Mouse (Mus musculus) embryonic facial prominence, embryonic 10.5 days (tissue): ENCODE measurements around the gene Clcnka. TPM values are rescaled to one million over a fixed set of nuclear protein-coding genes. Genes with fewer than 3 reads are reported as not detected.

Experiments
- DNase-seq: peaks from one replicate; pipeline ENCODE4 v3.0.0-alpha.2; 2017; ENCODE audit warnings: low spot score
- H3K27ac ChIP-seq: fragments of 300-500 bp; sonication (generic); replicated peaks from 2 replicates; pipeline ENCODE4 v1.5.1; 2016; ENCODE audit warnings: mild to moderate bottlenecking
- H3K27me3 ChIP-seq: fragments of 300-500 bp; sonication (generic); replicated peaks from 2 replicates; pipeline ENCODE4 v1.6.1; 2016; ENCODE audit warnings: low read depth, mild to moderate bottlenecking; ENCODE audit not compliant: poor library complexity, severe bottlenecking
- H3K36me3 ChIP-seq: fragments of 300-500 bp; sonication (generic); replicated peaks from 2 replicates; pipeline ENCODE4 v1.6.1; 2016; ENCODE audit warnings: mild to moderate bottlenecking, moderate library complexity
- H3K4me1 ChIP-seq: fragments of 300-500 bp; sonication (generic); 2 replicates; pipeline ENCODE4 v1.6.1; 2016
- H3K4me3 ChIP-seq: fragments of 300-500 bp; sonication (generic); 2 replicates; pipeline ENCODE4 v1.5.1; 2016; ENCODE audit warnings: mild to moderate bottlenecking, moderate library complexity
- H3K9me3 ChIP-seq: fragments of 300-500 bp; sonication (generic); 2 replicates; pipeline ENCODE4 v1.6.1; 2016; ENCODE audit warnings: mild to moderate bottlenecking
- WGBS: fragments of 180-500 bp; shearing (Covaris S2); methylation state at CpG from one replicate; pipeline ENCODE4 v1.1.7; 2016; 5-methylcytosine and 5-hydroxymethylcytosine counted together
- polyA plus RNA-seq: library from polyadenylated mRNA; unstranded; fragments of >200 nt; fragmentation: Nextera tagmentation; extraction: Ambion mirVana; gene quantifications from 2 replicates; pipeline ENCODE4 v1.2.1, GENCODE M21; 2016

The Clcnka gene
- polyA plus RNA-seq, result 0.21 and 0.37 TPM in 2 replicates

DNA sequence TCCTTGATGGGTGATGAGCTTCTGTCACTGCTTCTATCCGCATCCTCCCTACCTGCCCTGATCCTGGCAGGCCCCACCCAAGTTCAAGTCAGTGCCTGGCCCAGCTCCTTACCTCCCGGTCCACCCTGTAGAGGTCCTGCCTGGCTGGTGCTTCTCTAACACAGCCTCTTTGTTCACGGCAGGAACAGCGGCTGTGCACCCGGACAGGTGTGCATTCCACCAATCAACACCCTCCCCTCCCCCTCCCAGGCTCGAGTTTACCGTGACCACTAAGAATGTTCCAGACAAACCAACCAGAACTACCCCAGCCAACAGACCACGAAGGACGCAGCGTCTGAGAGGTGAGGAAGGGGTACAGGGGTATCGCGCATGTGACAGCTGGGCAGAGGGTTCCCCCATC lies at the start of gene Clcnka:
Clcnka (minus strand) TSS at position 180 of the 400 bp plus-strand sequence.
- no peak within 1 kb of the TSS for H3K27ac ChIP-seq
- DNase-seq, result no peak
- no peaks in the 10 kb centered on the region for H3K36me3 ChIP-seq
- peaks cover 53% of the 10 kb centered on the region for H3K27me3 ChIP-seq
- no peaks in the 10 kb centered on the region for H3K9me3 ChIP-seq
- peaks cover 15% of the 10 kb centered on the region for H3K4me1 ChIP-seq
- H3K4me3 ChIP-seq, result no peak within 1 kb of the TSS
- WGBS, result 60% methylated on average over 12 of the region's 12 CpGs

DNA sequence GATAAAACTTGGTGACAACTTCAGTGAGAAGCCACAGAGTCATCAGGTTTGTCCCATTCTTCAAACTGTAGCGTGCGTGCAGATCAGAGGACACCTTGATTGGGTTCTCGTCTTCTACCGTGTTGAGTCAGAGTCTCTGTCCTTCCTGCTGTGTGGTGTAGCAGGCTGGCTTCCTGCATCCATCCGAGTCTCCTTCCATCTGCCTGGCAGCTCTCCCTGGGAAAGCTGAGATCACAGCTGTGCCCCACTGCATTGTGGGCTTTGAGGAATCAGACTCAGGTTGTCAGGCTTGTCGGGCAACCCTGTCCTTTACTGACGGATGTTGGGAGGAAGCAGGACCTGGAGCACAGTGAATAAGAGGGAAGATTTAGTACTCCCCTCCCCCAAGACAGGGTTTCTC lies 47.7 kb upstream of the Clcnka start:
- peaks cover 51% of the 10 kb centered on the region for H3K36me3 ChIP-seq

DNA sequence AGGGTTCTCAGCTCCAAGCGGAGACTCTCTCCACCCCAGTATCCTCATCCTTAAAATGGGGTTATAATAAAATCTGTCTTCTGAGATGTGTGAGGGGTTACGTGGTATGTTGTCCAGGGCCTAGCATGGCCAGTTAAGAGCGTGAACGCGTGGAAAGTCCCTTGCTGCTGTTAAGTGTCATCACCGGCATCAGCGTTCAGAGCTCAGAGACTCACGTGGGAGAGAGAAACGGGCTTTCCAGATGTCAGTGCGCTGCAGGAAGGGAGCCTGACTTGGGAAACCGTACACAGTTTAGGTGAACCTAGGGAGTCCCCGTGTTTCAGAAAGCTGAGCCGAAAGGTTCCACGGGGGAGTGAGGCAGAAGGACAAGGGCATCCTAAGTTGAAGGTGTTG lies 46.8 kb upstream of the Clcnka start:
- H3K4me1 ChIP-seq, result peaks cover 25% of the 10 kb centered on the region
- H3K27me3 ChIP-seq, result no peaks in the 10 kb centered on the region
- H3K36me3 ChIP-seq, result peaks cover 42% of the 10 kb centered on the region
- H3K9me3 ChIP-seq, result no peaks in the 10 kb centered on the region
- 18% methylated on average over 14 of the region's 14 CpGs for WGBS
- no peak for DNase-seq
- H3K4me3 ChIP-seq, result peak overlapping the region; percentile 95
- H3K27ac ChIP-seq, result peak overlapping the region; percentile 99

More for the DNA sequence above, 47.7 kb upstream of the Clcnka start:
- no peak overlapping the region for H3K27ac ChIP-seq
- WGBS, result 77% methylated on average over 7 of the region's 7 CpGs
- DNase-seq, result no peak
- no peaks in the 10 kb centered on the region for H3K9me3 ChIP-seq
- H3K27me3 ChIP-seq, result no peaks in the 10 kb centered on the region
- H3K4me3 ChIP-seq, result peak overlapping the region; percentile 95; the same call in 1 of the 2 replicates
- H3K4me1 ChIP-seq, result peaks cover 21% of the 10 kb centered on the region

DNA sequence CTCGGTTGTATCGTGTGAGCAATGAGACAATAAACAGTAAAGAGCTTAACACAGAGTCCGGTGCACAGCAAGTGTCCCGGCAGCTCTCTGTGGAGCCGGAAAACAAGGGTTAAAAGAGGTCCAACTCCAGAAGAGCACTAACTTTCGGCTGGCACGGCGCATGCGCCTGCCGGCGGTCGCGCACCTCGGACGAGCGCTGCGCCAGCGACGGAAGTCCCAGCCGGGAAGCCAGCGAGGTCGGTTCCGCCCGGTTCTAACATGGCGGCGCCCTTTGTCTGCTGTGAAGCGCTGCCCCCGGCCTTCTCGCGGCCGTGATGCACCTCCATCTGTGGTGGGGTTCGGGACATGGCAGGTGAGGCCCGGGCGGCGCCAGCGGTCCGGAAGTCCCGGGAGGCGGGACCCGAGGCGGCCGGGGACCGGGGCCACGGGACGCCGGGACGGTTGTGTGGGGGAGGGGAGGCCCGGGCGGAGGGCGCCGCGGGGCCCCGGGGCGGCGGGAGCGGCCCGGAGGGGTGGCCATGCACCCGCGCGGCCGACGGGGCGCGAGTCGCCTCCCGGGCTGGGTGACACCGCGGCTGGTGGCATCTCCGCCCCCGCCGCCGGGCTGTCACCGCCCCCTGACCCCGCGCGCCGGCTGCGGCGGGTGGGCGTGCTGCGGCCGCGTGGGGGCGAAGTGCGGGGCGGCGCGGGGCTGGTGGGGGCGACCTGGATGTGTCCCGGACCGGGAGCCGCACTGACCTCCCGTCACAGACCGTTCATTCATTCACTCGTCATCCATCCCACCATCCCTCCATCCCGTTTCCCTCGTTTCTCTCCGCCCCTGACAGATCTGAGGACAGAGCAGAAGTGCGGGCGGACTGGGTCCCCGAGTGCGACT lies 46.2 kb upstream of the Clcnka start, which contains the start of gene Zbtb17:
Zbtb17 (plus strand) TSS at position 204 of the 877 bp plus-strand sequence.
- H3K9me3 ChIP-seq, result no peaks in the 10 kb centered on the region
- H3K36me3 ChIP-seq, result peaks cover 36% of the 10 kb centered on the region
- no peaks in the 10 kb centered on the region for H3K27me3 ChIP-seq
- peak within 1 kb of the TSS; percentile 99 for H3K27ac ChIP-seq
- H3K4me3 ChIP-seq, result peak within 1 kb of the TSS; percentile 95
- 1% methylated on average over 101 of the region's 102 CpGs for WGBS
- peak; percentile 94 for DNase-seq
- peaks cover 25% of the 10 kb centered on the region for H3K4me1 ChIP-seq

DNA sequence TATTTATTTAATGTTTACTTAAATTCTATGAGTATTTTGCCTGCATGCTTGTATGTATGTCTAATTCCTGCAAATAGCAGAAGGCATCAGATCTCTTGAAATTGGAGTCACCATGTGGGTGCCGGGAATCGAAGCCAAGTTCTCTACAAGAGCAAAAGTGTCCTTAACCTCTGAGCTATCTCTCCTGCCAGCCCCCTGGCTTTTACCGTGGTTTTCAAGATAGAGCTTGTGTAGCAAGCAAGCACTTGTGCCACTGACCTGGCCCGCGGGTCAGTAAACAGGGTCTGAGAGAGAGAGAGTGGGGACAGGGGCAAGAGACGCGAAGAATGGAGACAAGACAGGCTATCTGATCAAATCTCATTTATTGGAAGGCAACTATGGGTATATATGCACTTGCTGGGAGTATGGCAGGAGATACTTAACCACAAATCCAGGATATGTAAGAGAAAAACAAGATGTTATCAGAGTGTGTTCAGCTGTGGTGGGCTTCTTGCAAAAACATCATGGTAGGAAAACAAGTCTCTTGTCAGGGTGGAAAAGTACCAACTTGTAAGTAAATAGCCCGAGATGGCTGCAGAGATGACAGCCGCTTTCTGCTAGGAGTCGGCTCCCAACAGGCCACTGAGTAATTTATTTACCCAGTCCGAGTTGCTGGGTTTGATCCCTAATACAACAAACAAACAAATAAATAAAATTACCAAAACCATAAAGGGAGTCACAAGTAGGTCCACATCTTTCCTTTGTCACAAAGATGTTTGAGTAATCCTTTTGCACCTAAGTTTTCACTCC lies 45.3 kb upstream of the Clcnka start:
- 50% methylated on average over 11 of the region's 11 CpGs for WGBS
- Histone ChIP-seq H3K4me3 (peak overlapping the region; percentile 95), H3K9me3 (no peaks in the 10 kb centered on the region), H3K27me3 (no peaks in the 10 kb centered on the region), H3K27ac (peak overlapping the region; percentile 99), H3K36me3 (peaks cover 27% of the 10 kb centered on the region), H3K4me1 (peaks cover 25% of the 10 kb centered on the region)
- no peak for DNase-seq

DNA sequence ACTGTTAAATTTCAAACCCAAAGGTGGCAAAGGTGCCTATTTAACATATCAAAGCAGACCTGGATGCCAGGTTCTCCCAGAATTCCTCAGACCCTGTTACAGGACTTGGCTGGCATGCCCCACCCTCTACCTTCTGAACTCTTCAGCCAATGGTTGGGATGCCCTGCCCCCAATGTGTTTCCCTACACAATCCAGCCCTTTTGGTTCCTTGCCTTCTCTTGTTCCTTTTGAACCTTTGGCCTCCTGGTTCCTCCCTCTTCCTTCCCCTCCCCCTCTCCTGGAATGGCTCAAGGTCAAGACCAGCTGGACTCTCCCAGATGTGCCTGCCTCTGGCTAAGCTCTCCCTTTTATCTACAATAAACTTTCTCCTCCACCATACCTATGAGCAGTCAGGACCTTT lies 42.4 kb upstream of the Clcnka start:
- no peak for DNase-seq
- no peaks in the 10 kb centered on the region for H3K9me3 ChIP-seq

DNA sequence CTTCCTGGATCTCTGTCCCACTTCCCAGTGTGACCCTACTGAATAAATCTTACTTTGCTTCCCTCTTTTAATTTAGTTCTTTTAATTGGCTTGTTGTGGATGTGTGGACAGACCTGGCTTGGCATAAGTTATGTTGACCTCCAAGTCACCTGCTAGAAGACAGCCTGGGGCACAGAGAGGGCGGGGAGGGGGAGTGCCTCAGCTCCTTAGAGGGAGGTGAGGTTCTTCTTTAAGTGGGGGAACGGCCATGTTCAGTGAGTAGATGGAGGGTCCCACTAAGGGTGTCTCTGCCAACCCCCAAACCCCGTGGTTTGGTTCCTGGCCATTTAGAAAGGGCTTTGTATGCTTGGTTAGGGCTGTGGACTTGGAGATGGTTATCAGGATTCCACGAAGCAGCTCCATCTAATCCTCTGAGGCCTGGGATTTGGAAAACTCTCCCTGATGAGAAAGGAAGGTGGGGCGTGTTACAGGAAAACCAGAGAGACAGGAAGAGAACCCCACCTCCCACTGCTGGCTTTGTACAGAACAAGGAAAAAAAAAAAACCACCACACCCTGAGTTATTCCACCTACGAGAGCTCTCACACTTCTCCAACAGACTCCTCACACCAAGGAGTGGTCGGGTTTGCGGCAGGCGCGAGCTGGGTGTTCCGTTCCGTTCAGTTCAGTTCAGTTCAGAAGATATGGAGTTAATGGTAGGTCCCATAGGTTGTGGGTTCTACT lies 40.7 kb upstream of the Clcnka start:
- peaks cover 12% of the 10 kb centered on the region for H3K4me1 ChIP-seq
- H3K27me3 ChIP-seq, result no peaks in the 10 kb centered on the region
- H3K36me3 ChIP-seq, result no peaks in the 10 kb centered on the region
- no peaks in the 10 kb centered on the region for H3K9me3 ChIP-seq
- WGBS, result 87% methylated on average over 12 of the region's 12 CpGs
- no peak overlapping the region for H3K27ac ChIP-seq
- no peak for DNase-seq
- no peak overlapping the region for H3K4me3 ChIP-seq

More for the DNA sequence above, 42.4 kb upstream of the Clcnka start:
- peaks cover 20% of the 10 kb centered on the region for H3K4me1 ChIP-seq
- no peak overlapping the region for H3K27ac ChIP-seq
- H3K36me3 ChIP-seq, result no peaks in the 10 kb centered on the region
- H3K27me3 ChIP-seq, result no peaks in the 10 kb centered on the region
- H3K4me3 ChIP-seq, result no peak overlapping the region

DNA sequence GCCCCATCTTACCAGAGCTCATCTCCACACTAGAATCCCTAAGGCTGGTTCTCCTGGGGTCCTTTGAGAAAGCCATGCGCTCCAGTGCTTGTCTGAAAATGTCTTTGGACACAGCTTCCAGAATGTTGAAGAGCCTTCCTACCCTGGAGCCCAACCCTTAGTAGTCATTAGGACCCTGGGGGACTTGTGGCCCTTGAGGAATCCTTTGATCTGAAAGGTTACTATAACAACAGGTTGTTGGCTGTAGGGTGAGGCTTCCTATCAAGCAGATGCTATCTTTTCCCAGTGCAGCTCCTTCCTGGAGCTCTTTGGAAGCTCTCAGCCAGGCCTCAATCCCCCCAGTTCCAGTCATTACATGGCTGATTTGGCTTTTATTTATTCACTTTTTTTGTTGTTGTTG lies 37.5 kb upstream of the Clcnka start, which contains the start of gene Srarp:
Srarp (minus strand) TSS at position 132 of the 400 bp plus-strand sequence.
- Histone ChIP-seq H3K4me3 (no peak within 1 kb of the TSS), H3K36me3 (no peaks in the 10 kb centered on the region), H3K27ac (no peak within 1 kb of the TSS), H3K4me1 (peaks cover 3% of the 10 kb centered on the region), H3K27me3 (no peaks in the 10 kb centered on the region), H3K9me3 (no peaks in the 10 kb centered on the region)
- no peak for DNase-seq
- WGBS, result 94% methylated on average over 1 of the region's 1 CpGs

DNA sequence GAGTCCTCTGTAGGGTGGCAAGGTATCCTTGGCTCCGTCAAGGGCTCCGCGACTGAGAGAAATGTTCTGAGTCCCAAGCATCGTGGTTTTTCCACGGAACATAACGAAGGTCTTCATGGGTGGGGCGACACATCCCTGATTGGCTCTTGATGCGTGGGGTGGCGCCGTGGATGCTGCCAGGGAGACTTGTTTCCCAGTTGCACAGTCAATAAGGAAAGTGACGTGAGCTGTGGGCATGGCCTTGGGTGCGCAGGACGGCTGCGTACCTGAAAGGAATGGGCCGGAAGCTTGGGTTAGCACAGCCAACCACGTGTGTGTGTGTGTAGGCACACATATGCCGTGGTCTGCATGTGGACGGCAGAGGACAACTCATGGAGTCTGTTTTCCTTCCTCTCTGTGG lies 34.7 kb upstream of the Clcnka start:
- no peaks in the 10 kb centered on the region for H3K4me1 ChIP-seq
- H3K9me3 ChIP-seq, result no peaks in the 10 kb centered on the region
- H3K27ac ChIP-seq, result no peak overlapping the region
- DNase-seq, result no peak
- 0 out of 2 replicates have a peak, but pooled peaks cover 2% of the 10 kb centered on the region for H3K27me3 ChIP-seq
- 85% methylated on average over 18 of the region's 18 CpGs for WGBS
- H3K36me3 ChIP-seq, result no peaks in the 10 kb centered on the region
- no peak overlapping the region for H3K4me3 ChIP-seq

DNA sequence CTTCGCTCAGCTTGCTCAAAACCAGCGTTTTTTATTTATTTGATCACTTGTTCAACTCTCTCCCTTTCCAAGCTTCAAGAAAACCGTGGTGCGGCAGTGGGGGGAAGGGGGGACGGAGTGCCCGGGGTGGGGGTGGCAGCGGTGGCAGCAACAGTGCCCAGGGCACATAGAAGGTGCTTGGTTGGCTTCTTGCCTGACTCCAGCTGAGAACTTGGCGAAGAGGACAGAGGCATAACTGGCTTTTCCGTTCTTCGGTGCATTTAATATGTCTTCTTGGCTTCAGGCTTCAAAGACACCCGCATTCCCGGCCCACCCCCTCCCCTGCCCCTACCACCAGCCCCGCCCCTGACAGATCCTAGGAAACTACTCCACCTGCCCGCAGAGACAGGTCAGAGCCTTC lies 34.1 kb upstream of the Clcnka start:
- Histone ChIP-seq H3K9me3 (no peaks in the 10 kb centered on the region), H3K4me3 (no peak overlapping the region), H3K4me1 (no peaks in the 10 kb centered on the region), H3K36me3 (no peaks in the 10 kb centered on the region), H3K27ac (no peak overlapping the region), H3K27me3 (peaks cover 7% of the 10 kb centered on the region)
- WGBS, result 70% methylated on average over 14 of the region's 14 CpGs
- DNase-seq, result no peak

DNA sequence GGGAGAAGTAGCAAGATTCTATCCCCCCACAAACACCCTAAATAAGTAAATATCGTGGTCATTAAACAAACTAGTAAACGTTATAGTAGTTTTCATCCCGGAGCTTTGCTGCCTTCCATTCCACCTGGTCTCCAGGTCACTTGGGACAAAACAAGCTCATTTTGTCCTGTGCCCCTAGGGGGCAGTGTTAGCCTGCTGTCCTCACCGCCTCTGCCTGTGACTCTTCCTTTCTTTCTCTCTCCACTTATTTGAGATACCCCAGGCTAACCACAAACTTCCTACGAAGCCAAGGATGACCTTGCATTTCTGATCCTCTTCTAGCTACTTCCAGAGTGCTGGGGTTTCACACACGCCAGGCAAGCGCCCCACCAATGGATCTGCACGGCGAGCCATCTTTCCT lies 32.5 kb upstream of the Clcnka start:
- 44% methylated on average over 9 of the region's 9 CpGs for WGBS
- no peak overlapping the region for H3K27ac ChIP-seq
- peaks cover 23% of the 10 kb centered on the region for H3K27me3 ChIP-seq
- no peaks in the 10 kb centered on the region for H3K9me3 ChIP-seq
- DNase-seq, result peak; percentile 75
- H3K4me1 ChIP-seq, result peaks cover 9% of the 10 kb centered on the region
- H3K4me3 ChIP-seq, result no peak overlapping the region
- no peaks in the 10 kb centered on the region for H3K36me3 ChIP-seq

DNA sequence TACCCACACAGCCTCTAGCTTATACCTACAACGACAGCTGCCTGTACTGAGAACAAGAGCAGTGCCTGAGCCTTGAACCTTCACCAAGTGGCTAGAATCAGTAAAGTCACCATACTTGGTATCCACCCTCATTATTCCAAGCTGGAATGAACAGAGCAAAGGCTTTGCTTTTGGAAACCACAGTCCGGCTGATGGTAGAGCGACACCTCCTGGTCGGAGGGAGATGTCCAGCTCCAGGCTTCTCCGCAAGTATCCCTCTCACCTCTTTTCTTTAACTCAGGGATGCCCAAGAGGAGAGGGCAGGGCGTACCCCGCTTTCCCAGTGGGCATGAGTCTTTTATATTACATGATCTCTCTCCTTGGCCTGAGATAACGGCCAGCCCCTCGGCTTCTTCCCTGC lies 31.3 kb upstream of the Clcnka start:
- Histone ChIP-seq H3K36me3 (no peaks in the 10 kb centered on the region), H3K27ac (no peak overlapping the region), H3K9me3 (no peaks in the 10 kb centered on the region), H3K4me3 (no peak overlapping the region), H3K4me1 (peaks cover 20% of the 10 kb centered on the region), H3K27me3 (peaks cover 35% of the 10 kb centered on the region)
- WGBS, result 49% methylated on average over 9 of the region's 9 CpGs
- peak; percentile 38 for DNase-seq
